ENCODE assay signal across 12 mouse cellular contexts in genomic region chr8:125716613-125717012, GRCm38 (mm10). TPM values are rescaled to one million over a fixed set of nuclear protein-coding genes. Genes with fewer than 3 reads are reported as not detected.
A peak's percentile ranks its signal among the peaks of the same experiment; 100 is the strongest.
DNase-seq lines count a peak whose midpoint lies in the region; ATAC-seq lines count a peak whose summit lies in the region.
"Had no signal": no experiment of that assay in that cellular context is flagged by ENCODE, and none has a peak within 500 bp of the region (broad histone marks: within the 10 kb centered on the region; RNA-seq: fewer than 3 reads in every experiment).

No protein-coding gene starts in this region.

- no peaks in the 10 kb centered on the region for H3K36me3 ChIP-seq in kidney, embryonic 16.5 days (ENCODE audit: insufficient read depth, low read length)
- no peaks in the 10 kb centered on the region for H3K36me3 ChIP-seq in midbrain, embryonic 16.5 days (ENCODE audit: control insufficient read depth, insufficient read depth, low read length)
- H3K36me3 ChIP-seq: heart, embryonic 12.5 days; lung, embryonic 15.5 days had no signal

- H3K9me3 ChIP-seq in kidney, embryonic 16.5 days (ENCODE audit: low read length), result no peaks in the 10 kb centered on the region
- H3K9me3 ChIP-seq in midbrain, embryonic 16.5 days (replicated peaks; ENCODE audit: control insufficient read depth, low read length, poor library complexity, severe bottlenecking), result no peaks in the 10 kb centered on the region
- H3K9me3 ChIP-seq: lung, embryonic 15.5 days had no signal

- no peak overlapping the region for H3K9ac ChIP-seq in kidney, embryonic 16.5 days (replicated peaks; ENCODE audit: low read length)
- no peak overlapping the region for H3K9ac ChIP-seq in midbrain, embryonic 16.5 days (ENCODE audit: low read depth, low read length)
- H3K9ac ChIP-seq: heart, embryonic 12.5 days; lung, embryonic 15.5 days had no signal

- H3K4me3 ChIP-seq in kidney, embryonic 16.5 days (ENCODE audit: low read length), result no peak overlapping the region
- no peak overlapping the region for H3K4me3 ChIP-seq in midbrain, embryonic 16.5 days (ENCODE audit: low read depth, low read length)
- H3K4me3 ChIP-seq: heart, embryonic 12.5 days; lung, embryonic 15.5 days had no signal

- WGBS in kidney, embryonic 16.5 days, result 15% methylated on average over 7 of the region's 7 CpGs
- WGBS in midbrain, embryonic 16.5 days, result 12% methylated on average over 7 of the region's 7 CpGs

- H3K27me3 ChIP-seq in kidney, embryonic 16.5 days (ENCODE audit: insufficient read depth, low read length), result no peaks in the 10 kb centered on the region; the same call in 1 of the 2 replicates
- H3K27me3 ChIP-seq in midbrain, embryonic 16.5 days (ENCODE audit: control insufficient read depth, insufficient read depth, low read depth, low read length), result no peaks in the 10 kb centered on the region
- H3K27me3 ChIP-seq: heart, embryonic 12.5 days; lung, embryonic 15.5 days had no signal

- no peak overlapping the region for H3K27ac ChIP-seq in kidney, embryonic 16.5 days (ENCODE audit: low read length)
- H3K27ac ChIP-seq in midbrain, embryonic 16.5 days (ENCODE audit: low read length), result 0 out of 2 replicates have a peak overlapping the region, but pooled peaks have one; percentile 17
- H3K27ac ChIP-seq: lung, embryonic 15.5 days had no signal

- peak; percentile 46 for DNase-seq in kidney, adult 11 months
- no peak for DNase-seq in kidney, postnatal 10 days
- DNase-seq in forelimb bud, embryonic 11.5 days (ENCODE audit: low read depth, low spot score), result peak; percentile 40
- no peak for DNase-seq in ovary, postnatal 14 days (ENCODE audit: low spot score)
- no peak for DNase-seq in urinary bladder, adult 2 months (ENCODE audit: low spot score)
- DNase-seq: gastrocnemius, postnatal 14 days; heart, postnatal 4 days had no signal

- ATAC-seq in kidney, embryonic 16.5 days (ENCODE audit: low FRiP score, low TSS enrichment), result peak; percentile 47; the same call in 1 of the 2 replicates
- ATAC-seq in midbrain, embryonic 16.5 days, result 0 out of 2 replicates have a peak, but pooled peaks have one; percentile 14

- peaks cover 17% of the 10 kb centered on the region for H3K4me1 ChIP-seq in kidney, embryonic 16.5 days (ENCODE audit: insufficient read depth, low read length)
- peaks cover 5% of the 10 kb centered on the region; the same call in 1 of the 2 replicates for H3K4me1 ChIP-seq in midbrain, embryonic 16.5 days (ENCODE audit: control insufficient read depth, insufficient read depth, low read length)
- H3K4me1 ChIP-seq: lung, embryonic 15.5 days had no signal

- H3K4me2 ChIP-seq in kidney, embryonic 16.5 days (replicated peaks; ENCODE audit: low read depth, low read length), result no peak overlapping the region
- H3K4me2 ChIP-seq in midbrain, embryonic 16.5 days (ENCODE audit: low read length), result no peak overlapping the region
- H3K4me2 ChIP-seq: heart, embryonic 12.5 days; liver, embryonic 11.5 days; lung, embryonic 15.5 days had no signal

RNA-seq across cellular contexts. Expression of gene Ntpcr, which starts 13.2 kb away (rescaled TPM):
- polyA plus RNA-seq in kidney, embryonic 16.5 days (2015; fragmentation: Nextera tagmentation; extraction: Ambion mirVana), result 30.3 and 30.8 TPM in 2 replicates
- polyA plus RNA-seq in midbrain, embryonic 16.5 days (2015; fragmentation: Nextera tagmentation; extraction: Ambion mirVana), result 32.2 and 32.8 TPM in 2 replicates
- 39.7 and 52.9 TPM in 2 replicates for polyA plus RNA-seq in urinary bladder, adult 2 months (2012; rRNA removed)

RNA-seq across cellular contexts. Expression of gene Map10, which starts 47.0 kb away (rescaled TPM):
- 6.7 and 7.3 TPM in 2 replicates for polyA plus RNA-seq in kidney, embryonic 16.5 days (2015; fragmentation: Nextera tagmentation; extraction: Ambion mirVana)
- 6.5 and 8.6 TPM in 2 replicates for polyA plus RNA-seq in midbrain, embryonic 16.5 days (2015; fragmentation: Nextera tagmentation; extraction: Ambion mirVana)
- polyA plus RNA-seq in urinary bladder, adult 2 months (2012; rRNA removed), result 2.8 and 3.7 TPM in 2 replicates

Comparison
In these comparisons a context has a peak if more than half of its experiments do, and no peak if none do; other contexts are left out.
1. DNase-seq: peak in kidney, adult 11 months (single experiment) and forelimb bud, embryonic 11.5 days (single experiment); none in kidney, postnatal 10 days (single experiment), ovary, postnatal 14 days (single experiment) and urinary bladder, adult 2 months (single experiment).